Mouse (Mus musculus) liver, embryonic 14.5 days (tissue): ENCODE data around the gene Prkar1a.

Experiments
- CTCF ChIP-seq: IDR thresholded peaks from 2 replicates; pipeline ENCODE4 v1.5.1; 2016; ENCODE audit warnings: antibody characterized with exemption, low read depth, control low read depth
- EP300 ChIP-seq: IDR thresholded peaks from 2 replicates; pipeline ENCODE4 v1.6.1; 2016; ENCODE audit warnings: antibody characterized with exemption, low read depth

GRCm38 (mm10) chr11:109698740-109699139, 49.5 kb downstream of the Prkar1a start:
- no peak for TF ChIP-seq EP300
- no peak for TF ChIP-seq CTCF
